Mouse (Mus musculus): Measurements from ENCODE around the gene Sec22a. TPM values are rescaled to one million over a fixed set of nuclear protein-coding genes. Genes with fewer than 3 reads are reported as not detected.

Gene Sec22a
- polyA plus RNA-seq, 2 experiments = 30.1 to 49.8 TPM

DNA sequence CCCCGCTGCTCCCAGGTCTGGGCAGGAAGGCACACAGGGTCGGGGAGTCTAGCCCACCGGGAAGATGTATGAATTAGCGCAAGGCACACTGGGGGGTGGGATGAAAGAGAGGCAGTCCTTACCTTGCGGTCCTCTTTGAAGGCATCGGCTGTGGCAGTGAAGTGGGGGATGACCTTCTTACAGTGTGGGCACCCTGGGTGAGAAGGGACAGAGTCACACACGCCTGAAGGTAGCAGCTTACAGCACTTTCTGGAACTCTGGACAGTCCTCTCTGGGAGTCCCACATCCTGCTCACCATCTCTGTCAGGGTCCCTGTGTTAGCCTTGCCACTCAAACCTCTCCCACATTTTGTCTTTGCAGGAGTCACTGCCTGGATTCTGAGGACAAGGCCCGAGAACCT lies 40.2 kb upstream of the Sec22a start:
- H3K9me3 ChIP-seq (ENCODE audit: control insufficient read depth, low read length) = no peaks in the 10 kb centered on the region
- ATAC-seq (ENCODE audit: low FRiP score, low read depth) (no peak), DNase-seq (ENCODE audit: low spot score) (no peak)
- H3K9ac ChIP-seq (ENCODE audit: low read depth, low read length, severe bottlenecking) = no peak overlapping the region
- H3K27ac ChIP-seq (replicated peaks; ENCODE audit: low read depth, low read length) = no peak overlapping the region
- no peaks in the 10 kb centered on the region for H3K4me1 ChIP-seq (ENCODE audit: control insufficient read depth, insufficient read depth, low read length)
- H3K36me3 ChIP-seq (ENCODE audit: control insufficient read depth, insufficient read depth, low read length) = peaks cover 23% of the 10 kb centered on the region; the same call in 1 of the 2 replicates
- no peak for TF ChIP-seq POLR2A (IDR thresholded peaks at IDR 0.05; ENCODE audit: borderline replicate concordance, extremely low read depth, insufficient read depth, insufficient read length)
- WGBS = 81% methylated on average over 8 of the region's 8 CpGs
- H3K27me3 ChIP-seq (ENCODE audit: control insufficient read depth, insufficient read depth, low read length) = no peaks in the 10 kb centered on the region
- H3K4me3 ChIP-seq (replicated peaks; ENCODE audit: low read length) = no peak overlapping the region
- no peak overlapping the region for H3K4me2 ChIP-seq (replicated peaks; ENCODE audit: low read depth, low read length, severe bottlenecking)

GRCm38 (mm10) chr16:35403356-35403755 lies 39.6 kb upstream of the Sec22a start:
- no peaks in the 10 kb centered on the region for H3K4me1 ChIP-seq (ENCODE audit: control insufficient read depth, insufficient read depth, low read length)
- DNase-seq (ENCODE audit: low spot score) (no peak), ATAC-seq (ENCODE audit: low FRiP score, low read depth) (no peak)
- H3K9ac ChIP-seq (ENCODE audit: low read depth, low read length, severe bottlenecking) = no peak overlapping the region
- H3K4me2 ChIP-seq (replicated peaks; ENCODE audit: low read depth, low read length, severe bottlenecking) = no peak overlapping the region
- 88% methylated on average over 9 of the region's 9 CpGs for WGBS
- H3K9me3 ChIP-seq (ENCODE audit: control insufficient read depth, low read length) = no peaks in the 10 kb centered on the region
- H3K4me3 ChIP-seq (replicated peaks; ENCODE audit: low read length) = no peak overlapping the region
- TF ChIP-seq POLR2A (IDR thresholded peaks at IDR 0.05; ENCODE audit: borderline replicate concordance, extremely low read depth, insufficient read depth, insufficient read length) = no peak
- H3K36me3 ChIP-seq (ENCODE audit: control insufficient read depth, insufficient read depth, low read length) = peaks cover 21% of the 10 kb centered on the region; the same call in 1 of the 2 replicates
- no peak overlapping the region for H3K27ac ChIP-seq (replicated peaks; ENCODE audit: low read depth, low read length)
- H3K27me3 ChIP-seq (ENCODE audit: control insufficient read depth, insufficient read depth, low read length) = no peaks in the 10 kb centered on the region

DNA sequence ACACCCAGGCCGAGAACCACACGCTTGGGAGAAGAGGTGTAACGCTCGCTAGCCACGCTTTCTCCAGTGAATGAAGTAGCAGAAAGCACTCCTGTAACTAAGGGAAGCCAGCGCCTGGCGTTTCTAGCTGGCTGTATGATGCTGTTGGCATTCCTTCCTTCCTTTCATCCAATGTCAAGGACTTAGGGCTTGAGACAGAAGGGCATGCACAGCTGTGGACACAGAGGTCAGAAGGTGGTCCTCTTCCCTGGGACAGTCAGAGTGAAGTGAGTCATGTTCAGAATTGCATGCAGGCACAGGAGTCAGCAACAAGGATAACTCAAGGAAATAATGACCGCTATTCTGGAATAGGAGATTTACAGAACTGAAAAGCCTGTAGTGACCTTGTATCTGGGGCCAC lies 29.1 kb upstream of the Sec22a start:
- TF ChIP-seq POLR2A (IDR thresholded peaks at IDR 0.05; ENCODE audit: borderline replicate concordance, extremely low read depth, insufficient read depth, insufficient read length) = no peak
- ATAC-seq (ENCODE audit: low FRiP score, low read depth) (no peak), DNase-seq (ENCODE audit: low spot score) (no peak)
- no peaks in the 10 kb centered on the region for H3K9me3 ChIP-seq (ENCODE audit: control insufficient read depth, low read length)
- no peak overlapping the region for H3K27ac ChIP-seq (replicated peaks; ENCODE audit: low read depth, low read length)
- no peaks in the 10 kb centered on the region for H3K27me3 ChIP-seq (ENCODE audit: control insufficient read depth, insufficient read depth, low read length)
- H3K4me2 ChIP-seq (replicated peaks; ENCODE audit: low read depth, low read length, severe bottlenecking) = no peak overlapping the region
- 80% methylated on average over 8 of the region's 8 CpGs for WGBS
- H3K9ac ChIP-seq (ENCODE audit: low read depth, low read length, severe bottlenecking) = no peak overlapping the region
- no peaks in the 10 kb centered on the region for H3K4me1 ChIP-seq (ENCODE audit: control insufficient read depth, insufficient read depth, low read length)
- H3K36me3 ChIP-seq (ENCODE audit: control insufficient read depth, insufficient read depth, low read length) = peaks cover 15% of the 10 kb centered on the region
- no peak overlapping the region for H3K4me3 ChIP-seq (replicated peaks; ENCODE audit: low read length)

GRCm38 (mm10) chr16:35385654-35386053 lies 21.9 kb upstream of the Sec22a start:
- DNase-seq (ENCODE audit: low spot score) (no peak), ATAC-seq (ENCODE audit: low FRiP score, low read depth) (no peak)
- Histone ChIP-seq H3K4me2 (replicated peaks; ENCODE audit: low read depth, low read length, severe bottlenecking) (no peak overlapping the region), H3K9ac (ENCODE audit: low read depth, low read length, severe bottlenecking) (no peak overlapping the region), H3K27ac (replicated peaks; ENCODE audit: low read depth, low read length) (no peak overlapping the region), H3K27me3 (ENCODE audit: control insufficient read depth, insufficient read depth, low read length) (no peaks in the 10 kb centered on the region), H3K4me1 (ENCODE audit: control insufficient read depth, insufficient read depth, low read length) (no peaks in the 10 kb centered on the region), H3K4me3 (replicated peaks; ENCODE audit: low read length) (no peak overlapping the region), H3K9me3 (ENCODE audit: control insufficient read depth, low read length) (no peaks in the 10 kb centered on the region), H3K36me3 (ENCODE audit: control insufficient read depth, insufficient read depth, low read length) (no peaks in the 10 kb centered on the region)
- no peak for TF ChIP-seq POLR2A (IDR thresholded peaks at IDR 0.05; ENCODE audit: borderline replicate concordance, extremely low read depth, insufficient read depth, insufficient read length)
- WGBS = 87% methylated on average over 3 of the region's 3 CpGs

GRCm38 (mm10) chr16:35380048-35380447 lies 16.3 kb upstream of the Sec22a start:
- Histone ChIP-seq H3K9ac (ENCODE audit: low read depth, low read length, severe bottlenecking) (no peak overlapping the region), H3K9me3 (ENCODE audit: control insufficient read depth, low read length) (no peaks in the 10 kb centered on the region), H3K36me3 (ENCODE audit: control insufficient read depth, insufficient read depth, low read length) (no peaks in the 10 kb centered on the region), H3K27ac (replicated peaks; ENCODE audit: low read depth, low read length) (no peak overlapping the region), H3K4me2 (replicated peaks; ENCODE audit: low read depth, low read length, severe bottlenecking) (no peak overlapping the region), H3K4me1 (ENCODE audit: control insufficient read depth, insufficient read depth, low read length) (no peaks in the 10 kb centered on the region; the same call in 1 of the 2 replicates), H3K4me3 (replicated peaks; ENCODE audit: low read length) (no peak overlapping the region), H3K27me3 (ENCODE audit: control insufficient read depth, insufficient read depth, low read length) (no peaks in the 10 kb centered on the region)
- no peak for TF ChIP-seq POLR2A (IDR thresholded peaks at IDR 0.05; ENCODE audit: borderline replicate concordance, extremely low read depth, insufficient read depth, insufficient read length)
- no peak for DNase-seq (ENCODE audit: low spot score)
- ATAC-seq (ENCODE audit: low FRiP score, low read depth) = no peak
- WGBS = 73% methylated on average over 9 of the region's 9 CpGs

DNA sequence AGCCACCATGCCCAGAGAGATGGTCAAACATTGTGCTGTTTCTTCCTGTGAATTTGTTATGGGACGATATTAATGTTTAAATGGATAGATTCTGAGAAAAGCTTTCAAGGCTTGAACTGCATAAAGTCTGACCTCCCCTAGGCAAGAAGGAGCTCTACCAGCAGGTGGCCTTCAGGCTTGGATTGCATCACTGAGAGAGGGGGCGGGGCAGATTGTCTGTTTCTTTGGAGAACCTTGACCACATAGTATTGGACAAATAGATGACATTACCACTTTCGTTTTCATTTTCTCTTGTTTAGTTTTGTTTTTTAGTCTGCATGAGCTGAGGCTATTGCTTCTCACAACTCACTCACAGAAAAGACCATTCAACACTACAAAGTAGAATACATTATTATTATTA lies 15.6 kb upstream of the Sec22a start:
- WGBS = 96% methylated on average over 3 of the region's 3 CpGs
- no peak for ATAC-seq (ENCODE audit: low FRiP score, low read depth)
- DNase-seq (ENCODE audit: low spot score) = no peak

More for the DNA sequence above, 15.6 kb upstream of the Sec22a start:
- H3K4me1 ChIP-seq (ENCODE audit: control insufficient read depth, insufficient read depth, low read length) = no peaks in the 10 kb centered on the region; the same call in 1 of the 2 replicates
- H3K9ac ChIP-seq (ENCODE audit: low read depth, low read length, severe bottlenecking) = no peak overlapping the region
- no peak overlapping the region for H3K4me2 ChIP-seq (replicated peaks; ENCODE audit: low read depth, low read length, severe bottlenecking)
- H3K9me3 ChIP-seq (ENCODE audit: control insufficient read depth, low read length) = no peaks in the 10 kb centered on the region
- no peaks in the 10 kb centered on the region for H3K36me3 ChIP-seq (ENCODE audit: control insufficient read depth, insufficient read depth, low read length)
- H3K27ac ChIP-seq (replicated peaks; ENCODE audit: low read depth, low read length) = no peak overlapping the region
- no peak for TF ChIP-seq POLR2A (IDR thresholded peaks at IDR 0.05; ENCODE audit: borderline replicate concordance, extremely low read depth, insufficient read depth, insufficient read length)
- no peaks in the 10 kb centered on the region for H3K27me3 ChIP-seq (ENCODE audit: control insufficient read depth, insufficient read depth, low read length)
- H3K4me3 ChIP-seq (replicated peaks; ENCODE audit: low read length) = no peak overlapping the region

Measured in limb, embryonic 14.5 days (tissue).